Mouse (Mus musculus) ovary, postnatal 14 days (tissue): ENCODE results near the gene Kdsr.

Experiments used
- DNase-seq: peaks from one replicate; pipeline ENCODE4 v3.0.0; 2022; ENCODE audit warnings: low spot score

The Kdsr gene

GRCm38 (mm10) chr1:106695649-106696048 lies 63.9 kb downstream of the Kdsr start:
- DNase-seq: no peak

GRCm38 (mm10) chr1:106694316-106694715 lies 65.2 kb downstream of the Kdsr start:
- DNase-seq: no peak

GRCm38 (mm10) chr1:106692599-106692998 lies 66.9 kb downstream of the Kdsr start:
- DNase-seq: no peak

- DNase-seq: no peak
Observed at GRCm38 (mm10) chr1:106690887-106691286, 68.6 kb downstream of the Kdsr start.

GRCm38 (mm10) chr1:106688161-106688516 lies 71.4 kb downstream of the Kdsr start:
- DNase-seq: no peak

- DNase-seq: no peak
Observed at GRCm38 (mm10) chr1:106687435-106688160, 71.9 kb downstream of the Kdsr start.

GRCm38 (mm10) chr1:106685702-106686101 lies 73.8 kb downstream of the Kdsr start:
- no peak for DNase-seq

- no peak for DNase-seq
Observed at GRCm38 (mm10) chr1:106684546-106684945, 75.0 kb downstream of the Kdsr start.

GRCm38 (mm10) chr1:106682829-106683228 lies 76.7 kb downstream of the Kdsr start:
- DNase-seq: no peak

GRCm38 (mm10) chr1:106679800-106680515 lies 79.6 kb downstream of the Kdsr start:
- DNase-seq: no peak

- no peak for DNase-seq
Observed at GRCm38 (mm10) chr1:106678060-106678478, 81.5 kb downstream of the Kdsr start.
